Mouse (Mus musculus): ENCODE measurements at regions not wholly inside any gene's neighbourhood (a gene's known extent, or its start where the extent isn't known, plus 50 kb on each side); places are given as distances from the start of the nearest gene placed in this dataset.

GRCm38 (mm10) chr2:144176508-144177170, 93.8 kb upstream of the Mgme1 start:
- Histone ChIP-seq H3K4me3 (ENCODE audit: low read depth, low read length) (no peak overlapping the region), H3K27ac (replicated peaks; ENCODE audit: low read depth, low read length) (no peak overlapping the region), H3K36me3 (ENCODE audit: control insufficient read depth, insufficient read depth, low read length) (no peaks in the 10 kb centered on the region), H3K4me1 (ENCODE audit: control insufficient read depth, insufficient read depth, low read length) (no peaks in the 10 kb centered on the region), H3K9me3 (ENCODE audit: control insufficient read depth, low read length) (no peaks in the 10 kb centered on the region), H3K4me2 (ENCODE audit: low read depth, severe bottlenecking) (no peak overlapping the region), H3K9ac (ENCODE audit: low read length) (no peak overlapping the region), H3K27me3 (ENCODE audit: control insufficient read depth, insufficient read depth, low read length) (no peaks in the 10 kb centered on the region)
- 88% methylated on average over 9 of the region's 9 CpGs for WGBS
- no peak for ATAC-seq (ENCODE audit: insufficient number of reproducible peaks, low FRiP score, low TSS enrichment, low read depth)
- no peak for DNase-seq (ENCODE audit: low spot score)

DNA sequence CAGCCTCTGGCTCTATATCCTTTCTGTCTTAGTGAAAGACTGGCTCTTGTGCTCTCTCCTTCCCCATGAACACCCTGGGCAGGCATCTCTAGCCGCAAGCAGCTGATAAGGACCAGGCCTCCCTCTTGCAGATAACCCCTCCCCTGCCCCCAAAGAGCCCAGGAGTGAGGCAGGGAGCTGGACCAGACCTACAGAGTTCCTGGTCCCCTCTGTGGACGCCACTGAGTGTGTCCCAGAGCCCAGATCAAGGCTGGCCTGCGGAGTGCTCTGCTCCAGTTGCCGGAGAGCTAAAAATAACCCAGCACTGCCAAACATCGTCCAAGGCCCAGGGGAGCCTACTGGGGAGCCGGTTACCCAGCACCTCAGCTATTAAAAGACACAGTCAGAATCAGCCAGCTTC, 93.2 kb upstream of the Mgme1 start:
- Histone ChIP-seq H3K4me2 (ENCODE audit: low read depth, severe bottlenecking) (no peak overlapping the region), H3K9ac (ENCODE audit: low read length) (no peak overlapping the region), H3K27ac (replicated peaks; ENCODE audit: low read depth, low read length) (no peak overlapping the region), H3K9me3 (ENCODE audit: control insufficient read depth, low read length) (no peaks in the 10 kb centered on the region), H3K27me3 (ENCODE audit: control insufficient read depth, insufficient read depth, low read length) (no peaks in the 10 kb centered on the region), H3K4me1 (ENCODE audit: control insufficient read depth, insufficient read depth, low read length) (no peaks in the 10 kb centered on the region), H3K4me3 (ENCODE audit: low read depth, low read length) (no peak overlapping the region), H3K36me3 (ENCODE audit: control insufficient read depth, insufficient read depth, low read length) (no peaks in the 10 kb centered on the region)
- DNase-seq (ENCODE audit: low spot score), result no peak
- ATAC-seq (ENCODE audit: insufficient number of reproducible peaks, low FRiP score, low TSS enrichment, low read depth), result no peak
- 51% methylated on average over 6 of the region's 6 CpGs for WGBS

GRCm38 (mm10) chr2:144177920-144178319, 92.5 kb upstream of the Mgme1 start:
- H3K4me3 ChIP-seq (ENCODE audit: low read depth, low read length), result no peak overlapping the region
- no peak overlapping the region for H3K4me2 ChIP-seq (ENCODE audit: low read depth, severe bottlenecking)
- H3K27ac ChIP-seq (replicated peaks; ENCODE audit: low read depth, low read length), result no peak overlapping the region
- H3K9ac ChIP-seq (ENCODE audit: low read length), result no peak overlapping the region
- H3K36me3 ChIP-seq (ENCODE audit: control insufficient read depth, insufficient read depth, low read length), result no peaks in the 10 kb centered on the region
- 71% methylated on average over 6 of the region's 6 CpGs for WGBS
- ATAC-seq (ENCODE audit: insufficient number of reproducible peaks, low FRiP score, low TSS enrichment, low read depth) (no peak), DNase-seq (ENCODE audit: low spot score) (no peak)
- no peaks in the 10 kb centered on the region for H3K9me3 ChIP-seq (ENCODE audit: control insufficient read depth, low read length)
- H3K27me3 ChIP-seq (ENCODE audit: control insufficient read depth, insufficient read depth, low read length), result no peaks in the 10 kb centered on the region
- no peaks in the 10 kb centered on the region for H3K4me1 ChIP-seq (ENCODE audit: control insufficient read depth, insufficient read depth, low read length)

GRCm38 (mm10) chr2:144182108-144182507, 88.4 kb upstream of the Mgme1 start:
- H3K36me3 ChIP-seq (ENCODE audit: control insufficient read depth, insufficient read depth, low read length), result no peaks in the 10 kb centered on the region
- no peak overlapping the region for H3K4me2 ChIP-seq (ENCODE audit: low read depth, severe bottlenecking)
- no peak overlapping the region for H3K27ac ChIP-seq (replicated peaks; ENCODE audit: low read depth, low read length)
- ATAC-seq (ENCODE audit: insufficient number of reproducible peaks, low FRiP score, low TSS enrichment, low read depth) (no peak), DNase-seq (ENCODE audit: low spot score) (no peak)
- H3K27me3 ChIP-seq (ENCODE audit: control insufficient read depth, insufficient read depth, low read length), result no peaks in the 10 kb centered on the region
- WGBS, result 79% methylated on average over 5 of the region's 5 CpGs
- H3K9ac ChIP-seq (ENCODE audit: low read length), result no peak overlapping the region
- no peaks in the 10 kb centered on the region for H3K9me3 ChIP-seq (ENCODE audit: control insufficient read depth, low read length)
- no peaks in the 10 kb centered on the region for H3K4me1 ChIP-seq (ENCODE audit: control insufficient read depth, insufficient read depth, low read length)
- H3K4me3 ChIP-seq (ENCODE audit: low read depth, low read length), result no peak overlapping the region

- no peaks in the 10 kb centered on the region for H3K27me3 ChIP-seq (ENCODE audit: control insufficient read depth, insufficient read depth, low read length)
- no peak overlapping the region for H3K4me3 ChIP-seq (ENCODE audit: low read depth, low read length)
- H3K9ac ChIP-seq (ENCODE audit: low read length), result no peak overlapping the region
- H3K36me3 ChIP-seq (ENCODE audit: control insufficient read depth, insufficient read depth, low read length), result no peaks in the 10 kb centered on the region
- ATAC-seq (ENCODE audit: insufficient number of reproducible peaks, low FRiP score, low TSS enrichment, low read depth) (no peak), DNase-seq (ENCODE audit: low spot score) (no peak)
- no peak overlapping the region for H3K27ac ChIP-seq (replicated peaks; ENCODE audit: low read depth, low read length)
- H3K9me3 ChIP-seq (ENCODE audit: control insufficient read depth, low read length), result no peaks in the 10 kb centered on the region
- 78% methylated on average over 7 of the region's 7 CpGs for WGBS
- H3K4me1 ChIP-seq (ENCODE audit: control insufficient read depth, insufficient read depth, low read length), result no peaks in the 10 kb centered on the region
- no peak overlapping the region for H3K4me2 ChIP-seq (ENCODE audit: low read depth, severe bottlenecking)
Measured at GRCm38 (mm10) chr2:144182542-144182941, 87.9 kb upstream of the Mgme1 start.

DNA sequence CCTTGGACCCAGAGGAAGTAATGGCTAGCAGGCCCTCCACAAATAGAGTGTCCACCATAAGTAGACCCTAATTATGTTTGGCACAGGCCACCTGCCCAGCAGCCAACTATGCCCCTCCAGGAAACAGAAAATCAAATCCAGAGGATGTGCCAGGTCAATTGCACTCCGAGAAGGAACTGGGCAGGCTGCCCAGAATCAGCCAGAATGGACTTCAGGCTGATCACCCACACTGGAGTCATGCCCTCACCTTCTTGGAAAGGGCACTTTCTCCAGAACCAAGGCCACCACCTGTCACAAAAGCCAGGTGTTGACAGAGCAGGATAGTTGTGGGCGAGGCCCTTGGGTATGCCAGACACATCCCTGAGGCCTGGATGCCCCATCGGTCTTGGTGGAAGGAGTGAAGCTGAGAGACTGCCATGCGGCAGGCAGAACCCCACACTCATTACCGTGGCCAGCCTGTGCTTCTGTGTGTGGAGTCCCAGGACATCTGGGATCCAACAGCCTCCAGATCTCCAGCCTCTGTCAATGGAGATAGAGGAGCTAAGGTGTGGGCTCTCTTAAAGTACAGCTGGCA, 87.0 kb upstream of the Mgme1 start:
- H3K9ac ChIP-seq (ENCODE audit: low read length), result no peak overlapping the region
- no peak overlapping the region for H3K4me3 ChIP-seq (ENCODE audit: low read depth, low read length)
- no peaks in the 10 kb centered on the region for H3K4me1 ChIP-seq (ENCODE audit: control insufficient read depth, insufficient read depth, low read length)
- no peaks in the 10 kb centered on the region for H3K9me3 ChIP-seq (ENCODE audit: control insufficient read depth, low read length)
- no peak overlapping the region for H3K27ac ChIP-seq (replicated peaks; ENCODE audit: low read depth, low read length)
- H3K36me3 ChIP-seq (ENCODE audit: control insufficient read depth, insufficient read depth, low read length), result no peaks in the 10 kb centered on the region
- WGBS, result 83% methylated on average over 5 of the region's 5 CpGs
- no peak overlapping the region for H3K4me2 ChIP-seq (ENCODE audit: low read depth, severe bottlenecking)
- no peaks in the 10 kb centered on the region for H3K27me3 ChIP-seq (ENCODE audit: control insufficient read depth, insufficient read depth, low read length)
- DNase-seq (ENCODE audit: low spot score), result no peak
- no peak for ATAC-seq (ENCODE audit: insufficient number of reproducible peaks, low FRiP score, low TSS enrichment, low read depth)

- Histone ChIP-seq H3K27ac (replicated peaks; ENCODE audit: low read depth, low read length) (no peak overlapping the region), H3K9ac (ENCODE audit: low read length) (no peak overlapping the region), H3K4me3 (ENCODE audit: low read depth, low read length) (no peak overlapping the region), H3K27me3 (ENCODE audit: control insufficient read depth, insufficient read depth, low read length) (no peaks in the 10 kb centered on the region), H3K4me1 (ENCODE audit: control insufficient read depth, insufficient read depth, low read length) (0 out of 2 replicates have a peak, but pooled peaks cover 4% of the 10 kb centered on the region), H3K36me3 (ENCODE audit: control insufficient read depth, insufficient read depth, low read length) (no peaks in the 10 kb centered on the region), H3K4me2 (ENCODE audit: low read depth, severe bottlenecking) (no peak overlapping the region), H3K9me3 (ENCODE audit: control insufficient read depth, low read length) (no peaks in the 10 kb centered on the region)
- no peak for DNase-seq (ENCODE audit: low spot score)
- no peak for ATAC-seq (ENCODE audit: insufficient number of reproducible peaks, low FRiP score, low TSS enrichment, low read depth)
- WGBS, result 68% methylated on average over 3 of the region's 3 CpGs
Measured at GRCm38 (mm10) chr2:144185175-144185574, 85.3 kb upstream of the Mgme1 start.

- H3K4me3 ChIP-seq (ENCODE audit: low read depth, low read length), result no peak overlapping the region
- WGBS, result 95% methylated on average over 3 of the region's 3 CpGs
- ATAC-seq (ENCODE audit: insufficient number of reproducible peaks, low FRiP score, low TSS enrichment, low read depth) (no peak), DNase-seq (ENCODE audit: low spot score) (no peak)
- H3K9me3 ChIP-seq (ENCODE audit: control insufficient read depth, low read length), result no peaks in the 10 kb centered on the region
- no peak overlapping the region for H3K4me2 ChIP-seq (ENCODE audit: low read depth, severe bottlenecking)
- 0 out of 2 replicates have a peak, but pooled peaks cover 4% of the 10 kb centered on the region for H3K4me1 ChIP-seq (ENCODE audit: control insufficient read depth, insufficient read depth, low read length)
- H3K27me3 ChIP-seq (ENCODE audit: control insufficient read depth, insufficient read depth, low read length), result no peaks in the 10 kb centered on the region
- no peaks in the 10 kb centered on the region for H3K36me3 ChIP-seq (ENCODE audit: control insufficient read depth, insufficient read depth, low read length)
- no peak overlapping the region for H3K9ac ChIP-seq (ENCODE audit: low read length)
- H3K27ac ChIP-seq (replicated peaks; ENCODE audit: low read depth, low read length), result no peak overlapping the region
Measured at GRCm38 (mm10) chr2:144186426-144186825, 84.0 kb upstream of the Mgme1 start.

- DNase-seq (ENCODE audit: low spot score) (no peak), ATAC-seq (ENCODE audit: insufficient number of reproducible peaks, low FRiP score, low TSS enrichment, low read depth) (no peak)
- Histone ChIP-seq H3K4me2 (ENCODE audit: low read depth, severe bottlenecking) (no peak overlapping the region), H3K9ac (ENCODE audit: low read length) (no peak overlapping the region), H3K27me3 (ENCODE audit: control insufficient read depth, insufficient read depth, low read length) (no peaks in the 10 kb centered on the region), H3K4me3 (ENCODE audit: low read depth, low read length) (no peak overlapping the region), H3K9me3 (ENCODE audit: control insufficient read depth, low read length) (no peaks in the 10 kb centered on the region), H3K27ac (replicated peaks; ENCODE audit: low read depth, low read length) (no peak overlapping the region), H3K36me3 (ENCODE audit: control insufficient read depth, insufficient read depth, low read length) (no peaks in the 10 kb centered on the region), H3K4me1 (ENCODE audit: control insufficient read depth, insufficient read depth, low read length) (0 out of 2 replicates have a peak, but pooled peaks cover 4% of the 10 kb centered on the region)
- 66% methylated on average over 3 of the region's 3 CpGs for WGBS
Measured at GRCm38 (mm10) chr2:144188076-144188475, 82.4 kb upstream of the Mgme1 start.

Data from limb, embryonic 11.5 days (tissue).